Mouse (Mus musculus): ENCODE measurements at regions not wholly inside any gene's neighbourhood (a gene's known extent, or its start where the extent isn't known, plus 50 kb on each side); places are given as distances from the start of the nearest gene placed in this dataset.

DNA sequence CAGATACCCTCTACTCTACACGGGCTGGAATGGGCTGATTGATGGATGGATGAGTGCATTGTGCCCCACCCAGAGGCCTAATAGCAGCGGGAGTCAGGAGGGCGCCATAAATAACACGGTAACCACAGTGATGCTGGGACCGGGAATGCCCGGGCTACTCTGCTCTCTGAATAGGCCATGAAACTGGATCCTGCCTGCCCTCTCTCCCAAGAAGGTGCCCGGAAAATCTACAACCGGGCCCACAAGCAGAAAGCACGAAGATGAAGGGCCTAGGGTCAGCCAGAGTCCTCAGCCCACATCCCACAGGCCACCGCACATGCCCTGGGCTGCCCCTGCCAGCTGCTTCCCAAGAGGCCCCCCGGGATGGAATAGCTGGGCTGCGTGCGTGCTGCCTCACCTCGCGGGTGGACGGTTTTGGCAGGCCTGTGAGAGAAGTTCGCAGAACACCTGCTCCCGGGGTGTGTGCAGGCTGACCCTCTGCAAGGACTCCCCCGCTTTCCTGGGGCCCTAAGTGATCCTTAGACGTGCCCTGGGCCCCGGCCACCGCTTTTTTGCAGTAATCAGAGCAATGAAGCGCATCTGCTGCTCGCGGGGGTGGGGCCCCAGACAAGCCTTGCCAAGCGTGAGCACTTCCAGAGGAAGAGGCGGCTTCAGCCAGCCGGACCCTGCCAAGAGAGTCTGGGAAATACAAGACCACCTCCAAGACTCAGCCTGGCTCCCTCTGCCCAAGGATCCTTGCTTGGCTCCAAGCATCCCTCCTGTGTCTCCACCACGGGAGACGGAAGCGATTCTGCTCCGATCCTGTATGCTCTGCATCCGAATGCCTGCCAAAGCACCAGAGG lies 106.7 kb upstream of the Tbx3 start:
- in situ Hi-C loops (cut with MboI, MseI): no loop called here

DNA sequence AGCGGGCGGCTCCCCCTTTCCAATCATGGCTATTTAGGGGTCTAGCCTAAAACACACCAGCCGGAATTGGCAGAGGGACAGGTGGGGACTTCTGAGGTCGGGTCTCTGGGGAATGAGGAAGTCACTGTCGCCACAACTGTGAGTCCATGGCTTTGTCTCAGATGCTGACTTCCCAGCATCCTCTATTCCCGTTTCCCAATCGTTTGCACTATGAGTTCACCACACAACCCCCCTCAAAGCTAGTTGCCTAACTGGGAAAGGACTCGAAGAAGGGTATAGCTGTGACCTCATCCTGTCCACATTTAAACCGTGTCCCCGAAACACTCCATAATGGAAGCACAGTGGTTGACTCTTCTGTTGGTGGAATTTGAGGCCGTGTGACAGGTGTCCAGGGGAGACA lies 102.8 kb upstream of the Tbx3 start:
- in situ Hi-C loops (cut with MboI, MseI): no loop called here

DNA sequence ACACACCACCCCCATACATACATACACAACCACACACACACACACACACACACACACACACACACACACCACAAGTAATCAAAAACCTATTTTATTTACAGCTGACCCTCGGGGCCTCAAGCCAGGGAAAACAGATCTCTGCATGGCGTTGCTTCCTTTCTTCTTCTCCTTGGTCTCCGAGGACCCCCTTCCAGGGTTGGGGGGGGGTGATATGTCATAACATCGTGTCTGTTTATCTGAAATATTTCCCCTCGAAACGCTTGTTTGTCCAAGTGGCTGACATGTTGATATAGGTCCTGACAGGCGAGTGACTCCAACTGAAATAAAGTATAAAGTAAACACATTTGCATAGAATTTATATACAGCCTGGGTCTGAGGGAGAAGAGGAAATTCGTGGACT lies 100.4 kb upstream of the Tbx3 start:
- in situ Hi-C loops (cut with MboI, MseI): no loop called here

DNA sequence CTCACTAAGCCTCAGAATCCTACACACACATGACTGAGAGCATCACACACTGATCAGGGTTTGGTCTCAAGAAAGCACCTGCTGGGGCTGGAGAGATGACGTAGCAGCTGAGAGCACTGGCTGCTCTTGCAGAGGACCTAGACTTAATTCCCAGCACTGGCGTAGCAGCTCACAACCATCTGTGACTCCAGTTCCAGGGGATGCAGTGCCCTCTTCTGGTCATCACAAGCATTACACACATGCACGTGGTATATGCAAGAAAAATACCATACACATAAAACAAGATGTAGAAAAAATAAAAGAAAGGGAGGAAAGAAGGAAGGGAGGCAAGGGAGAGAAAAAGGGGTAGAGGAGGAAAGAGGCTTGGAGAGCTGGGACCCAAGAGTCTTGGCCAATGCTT lies 98.8 kb upstream of the Tbx3 start:
- in situ Hi-C loops (cut with MboI, MseI): no loop called here

DNA sequence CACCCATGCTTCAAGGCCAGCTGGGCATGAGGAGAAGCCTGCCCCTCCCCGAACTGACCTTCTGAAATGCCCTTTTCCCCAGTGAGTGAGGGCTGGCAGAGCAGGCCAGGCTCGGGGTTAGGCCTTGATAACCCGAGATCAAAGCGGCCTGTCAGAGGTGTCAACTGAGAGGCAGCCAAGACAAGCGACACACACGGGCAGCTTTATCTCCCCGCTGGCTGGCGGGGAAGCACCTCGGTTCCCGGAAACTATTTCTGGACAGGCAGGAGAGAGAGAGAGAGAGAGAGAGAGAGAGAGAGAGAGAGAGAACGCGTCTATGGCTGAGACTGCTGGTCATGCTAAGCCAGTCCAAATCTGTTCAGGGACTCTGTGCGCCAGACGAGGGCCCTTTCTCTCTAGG lies 95.3 kb upstream of the Tbx3 start:
- in situ Hi-C loops (cut with MboI, MseI): no loop called here

DNA sequence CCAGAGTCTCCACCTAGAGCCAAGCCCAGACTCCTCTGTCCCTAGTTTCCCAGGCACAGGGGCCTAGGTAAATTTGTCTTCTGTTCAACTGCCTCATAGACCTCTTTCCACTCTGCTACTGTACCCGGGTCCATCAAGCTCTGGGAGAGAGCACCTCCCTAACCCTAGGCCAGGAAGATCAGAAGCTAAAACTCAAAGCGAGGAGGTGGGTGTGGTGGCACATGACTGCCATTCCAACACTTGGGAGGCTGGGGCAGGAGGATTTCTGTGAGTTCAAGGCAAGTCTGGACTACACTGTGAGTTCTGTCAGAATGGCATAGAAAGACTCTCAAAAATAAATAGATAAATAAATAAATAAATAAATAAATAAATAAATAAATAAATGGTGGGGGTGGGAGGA lies 91.2 kb upstream of the Tbx3 start:
- in situ Hi-C loops (cut with MboI, MseI): no loop called here

DNA sequence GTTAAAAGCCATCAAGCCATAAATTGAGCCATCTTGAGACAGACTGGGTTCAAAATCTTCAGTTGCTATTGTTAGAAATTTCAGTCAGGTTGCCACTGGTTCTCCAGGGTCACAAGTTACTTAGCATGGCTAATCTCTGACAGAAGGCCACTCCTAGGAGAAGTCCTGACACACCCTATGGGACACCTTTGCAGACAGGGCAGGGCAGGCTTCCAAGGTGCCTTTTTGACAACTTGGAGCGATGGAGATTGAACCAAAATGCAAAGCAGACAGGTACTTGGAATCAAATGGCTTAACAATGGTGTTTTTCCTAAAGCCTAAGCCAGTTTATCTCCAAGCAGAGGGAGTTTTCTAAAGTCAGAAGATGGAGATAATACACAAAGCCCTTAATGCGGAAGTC lies 90.7 kb upstream of the Tbx3 start:
- in situ Hi-C loops (cut with MboI, MseI): no loop called here

DNA sequence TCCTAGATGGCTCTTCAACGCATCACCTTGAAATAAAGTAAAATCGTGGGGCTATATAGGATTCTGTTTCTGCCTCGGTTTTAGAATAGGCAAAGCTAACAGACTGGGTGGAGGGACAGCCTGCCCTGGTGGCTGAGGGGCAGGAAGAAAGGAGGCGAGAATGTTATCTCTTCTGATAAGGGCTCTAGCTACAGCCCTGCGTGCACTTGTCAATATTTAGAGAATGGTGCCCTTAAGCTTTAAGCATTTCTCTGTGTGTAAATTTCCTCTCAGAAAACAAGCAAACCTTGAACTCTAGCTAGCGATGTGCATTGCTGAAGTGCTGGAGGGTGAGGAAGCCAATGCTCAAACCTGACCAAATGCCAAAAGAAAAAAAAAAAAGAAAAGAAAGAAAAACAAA lies 90.1 kb upstream of the Tbx3 start:
- in situ Hi-C loops (cut with MboI, MseI): no loop called here

DNA sequence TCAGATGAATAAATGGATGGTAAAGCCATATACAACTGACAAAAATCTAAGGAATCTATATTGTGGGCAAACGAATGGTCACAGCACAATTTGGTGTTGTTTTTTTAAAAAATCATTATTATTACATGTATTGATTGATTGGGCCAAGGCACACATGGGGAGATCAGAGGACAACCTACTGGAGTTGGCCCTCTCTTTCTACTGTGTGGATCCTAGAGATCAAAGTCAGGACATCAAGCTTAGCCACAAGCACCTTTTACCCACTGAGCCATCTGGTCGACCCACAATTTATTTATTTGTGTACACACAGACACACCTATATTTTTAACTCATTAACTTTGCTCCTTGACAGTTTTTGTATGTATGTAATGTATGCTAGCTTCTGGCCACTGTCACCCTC lies 89.7 kb upstream of the Tbx3 start:
- in situ Hi-C loops (cut with MboI, MseI): no loop called here

DNA sequence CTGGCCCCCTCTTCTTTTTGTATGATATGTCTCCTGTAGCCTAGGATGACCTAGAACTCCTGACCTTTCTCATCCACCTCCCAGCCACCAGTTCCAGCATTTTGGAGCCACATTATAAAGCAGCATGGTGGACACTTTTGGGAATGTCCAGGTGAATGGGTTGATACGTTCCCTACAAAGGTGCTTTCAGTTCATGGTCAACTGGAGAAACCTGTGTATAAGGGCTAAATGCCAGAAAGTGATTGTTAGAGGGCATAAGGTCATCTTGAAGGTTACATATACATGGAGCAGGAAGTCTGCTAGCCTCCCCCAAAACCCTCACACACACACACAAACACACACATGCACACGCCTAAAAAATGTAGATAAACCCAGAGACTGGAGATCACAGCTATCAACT lies 86.1 kb upstream of the Tbx3 start:
- in situ Hi-C loops (cut with MboI, MseI): no loop called here

DNA sequence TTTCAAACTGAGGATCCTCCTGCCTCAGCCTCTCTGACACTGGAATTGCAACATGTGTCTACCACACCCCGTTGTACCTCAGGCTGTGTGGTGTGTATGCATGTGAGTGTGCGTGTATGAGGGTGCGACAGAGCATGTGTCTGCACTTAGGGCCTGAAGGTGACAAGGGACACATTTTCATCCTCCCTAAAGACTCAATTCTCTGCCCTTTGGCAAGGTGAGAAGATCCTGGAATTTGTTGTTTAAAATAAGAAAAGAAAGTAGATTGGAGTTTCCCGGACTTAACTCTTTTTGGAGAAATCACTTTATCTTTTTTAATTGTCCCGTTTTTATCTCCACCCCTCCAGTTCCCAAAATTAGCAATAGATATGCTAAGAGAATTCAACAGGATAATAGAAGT lies 85.6 kb upstream of the Tbx3 start:
- in situ Hi-C loops (cut with MboI, MseI): no loop called here

DNA sequence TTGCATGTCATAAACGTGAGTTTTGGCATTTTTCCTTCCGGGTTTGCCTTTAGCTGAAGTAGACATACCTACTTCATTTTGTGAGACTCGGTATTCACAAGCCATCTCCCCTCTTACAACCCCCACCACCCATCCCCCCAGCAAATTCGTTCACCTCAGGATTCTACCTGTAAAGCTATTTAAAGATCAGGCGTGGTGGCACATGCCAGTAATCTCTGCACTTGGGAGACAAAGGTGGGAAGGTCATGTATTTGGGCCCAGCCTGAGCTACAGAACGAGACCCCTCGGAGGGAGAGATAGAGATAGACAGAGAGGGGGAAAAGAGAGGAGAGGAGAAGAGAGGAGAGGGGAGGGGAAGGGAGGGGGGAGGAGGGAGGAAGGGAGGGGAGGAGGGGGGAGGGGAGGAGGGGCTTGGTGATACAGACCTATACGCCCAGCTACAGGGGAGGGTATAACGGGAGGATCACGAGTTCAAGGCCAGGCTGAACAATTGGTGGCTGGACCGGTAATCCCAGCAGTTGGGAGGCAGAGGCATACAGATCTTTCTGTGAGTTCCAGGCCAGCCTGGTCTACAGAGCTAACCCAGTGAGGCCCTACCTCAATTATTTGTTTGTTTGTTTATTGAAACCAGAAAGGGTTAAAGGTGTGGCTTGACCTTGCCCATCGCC lies 83.9 kb upstream of the Tbx3 start:
- in situ Hi-C loops (cut with MboI, MseI): no loop called here

DNA sequence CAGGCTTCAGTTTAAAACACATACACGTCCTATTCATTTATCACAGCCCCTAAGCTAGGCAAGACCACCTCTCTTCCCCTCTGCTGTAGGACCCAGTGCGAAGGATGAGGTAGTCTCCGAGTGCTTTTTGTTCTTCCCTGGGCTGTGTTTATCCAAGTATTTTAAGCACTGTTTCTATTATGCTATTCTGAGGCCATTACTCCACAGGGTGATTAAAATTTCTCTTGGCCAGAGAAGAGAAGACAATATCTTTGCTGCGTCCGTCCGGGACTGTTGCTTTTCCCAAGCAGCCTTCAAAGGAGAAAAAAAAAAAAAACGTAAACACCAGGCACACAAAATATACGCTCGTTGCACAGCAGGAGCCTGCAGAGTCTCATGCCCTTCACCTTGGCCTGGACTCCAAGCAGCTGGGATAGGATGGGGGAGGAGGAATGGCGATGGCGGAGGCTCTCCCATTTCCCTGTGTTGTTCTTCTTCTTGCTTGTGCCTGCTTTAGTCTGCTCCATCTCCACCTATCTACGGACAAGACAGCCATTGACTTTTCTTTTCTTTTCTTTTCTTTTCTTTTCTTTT lies 83.1 kb upstream of the Tbx3 start:
- in situ Hi-C loops (cut with MboI, MseI): no loop called here

DNA sequence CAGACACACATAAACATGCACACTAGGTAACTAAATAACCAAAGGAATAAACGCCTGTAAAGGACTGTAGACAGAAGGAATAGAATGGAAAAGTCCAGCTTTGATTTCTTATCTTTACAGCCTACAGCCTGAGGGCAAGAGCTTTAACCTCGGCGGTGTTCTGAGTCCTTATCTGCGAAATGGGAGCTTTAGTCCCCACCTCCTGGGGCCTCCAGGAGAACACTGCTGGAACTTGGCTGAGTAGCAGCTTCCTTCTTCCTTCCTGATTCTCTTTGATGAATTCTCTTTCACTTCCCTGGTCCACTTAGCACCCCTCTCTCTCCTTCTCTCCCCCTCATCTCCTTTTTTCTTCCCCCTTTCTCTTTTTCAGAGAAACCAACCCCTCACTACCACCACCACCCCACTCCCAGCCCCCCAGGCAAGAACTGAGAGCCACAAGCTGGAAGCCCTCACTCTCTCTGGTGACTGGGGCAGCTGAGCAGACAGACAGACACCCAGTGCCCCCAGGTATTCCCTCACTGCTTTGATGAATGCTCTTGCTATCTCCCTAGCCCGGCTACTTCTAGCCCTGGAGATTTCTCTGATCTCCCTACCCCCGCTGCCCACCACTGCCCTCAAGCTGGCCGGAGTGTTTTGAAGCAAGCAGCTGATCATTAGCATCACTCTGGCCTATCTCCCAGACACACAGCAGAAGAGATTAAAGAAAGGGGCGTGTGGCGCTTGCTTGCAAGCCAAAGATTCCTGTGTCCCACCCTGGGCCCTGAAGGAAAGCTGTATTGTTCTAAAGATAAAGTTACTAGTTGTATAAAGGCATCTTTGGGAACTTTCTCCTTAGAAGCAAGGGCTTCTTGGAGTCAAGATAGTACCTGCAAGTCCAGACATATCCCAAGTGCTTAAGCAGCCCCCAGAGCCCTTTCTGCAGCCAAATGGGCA lies 81.9 kb upstream of the Tbx3 start:
- in situ Hi-C loops (cut with MboI, MseI): no loop called here

DNA sequence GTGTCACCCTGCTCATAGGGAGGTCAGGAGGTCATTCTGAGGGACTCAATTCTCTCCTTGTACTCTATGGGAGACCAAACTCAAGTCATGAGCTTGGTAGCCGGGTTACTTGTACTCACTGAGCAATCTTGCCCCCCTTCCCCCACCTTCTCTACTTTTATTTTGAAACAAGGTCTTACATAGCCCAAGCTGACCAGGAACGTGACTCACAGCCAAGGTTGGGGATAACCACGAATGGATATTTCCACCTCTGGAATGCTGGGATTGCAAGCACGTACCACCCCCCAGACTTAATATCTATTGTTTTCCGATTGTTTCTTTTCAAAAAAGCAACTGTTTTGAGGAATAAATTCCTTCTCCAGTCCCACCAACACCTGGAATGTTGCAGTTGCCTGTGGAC lies 79.2 kb upstream of the Tbx3 start:
- in situ Hi-C loops (cut with MboI, MseI): no loop called here

DNA sequence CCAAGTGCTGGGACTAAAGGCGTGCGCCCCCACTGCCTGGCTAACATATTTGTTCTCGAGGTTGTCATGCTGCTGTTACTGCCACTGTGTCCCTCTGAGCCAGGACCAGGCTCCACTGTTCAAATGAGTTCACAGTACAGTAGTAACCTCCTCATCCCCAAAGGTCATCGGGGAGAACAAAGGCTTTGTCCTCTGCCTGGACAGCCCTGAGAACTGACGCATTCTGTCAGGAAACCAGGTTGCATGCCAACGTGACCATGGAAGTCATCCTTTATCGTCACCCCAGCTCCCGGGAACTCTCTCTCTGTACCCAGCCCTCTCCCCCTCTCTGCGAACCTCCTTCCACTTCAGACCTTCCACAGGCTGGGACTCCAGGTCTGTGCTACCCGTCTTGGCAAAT lies 77.6 kb upstream of the Tbx3 start:
- in situ Hi-C loops (cut with MboI, MseI): no loop called here

DNA sequence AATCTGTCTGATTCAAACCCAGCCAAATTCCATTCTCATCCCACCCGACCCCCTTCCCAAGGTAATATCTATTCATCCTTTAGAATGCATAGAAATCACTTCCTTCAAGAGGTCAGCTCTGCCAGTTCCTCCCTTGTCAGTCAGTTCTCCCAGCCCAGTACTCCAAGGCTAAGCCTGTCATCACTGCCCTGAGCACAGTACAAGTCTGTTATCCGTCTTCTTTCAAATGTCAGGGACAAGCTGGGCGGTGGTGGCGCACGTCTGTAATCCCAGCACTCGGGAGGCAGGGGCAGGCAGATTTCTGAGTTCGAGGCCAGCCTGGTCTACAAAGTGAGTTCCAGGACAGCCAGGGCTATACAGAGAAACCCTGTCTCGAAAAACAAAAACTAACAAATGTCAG lies 75.9 kb upstream of the Tbx3 start:
- in situ Hi-C loops (cut with MboI, MseI): no loop called here

DNA sequence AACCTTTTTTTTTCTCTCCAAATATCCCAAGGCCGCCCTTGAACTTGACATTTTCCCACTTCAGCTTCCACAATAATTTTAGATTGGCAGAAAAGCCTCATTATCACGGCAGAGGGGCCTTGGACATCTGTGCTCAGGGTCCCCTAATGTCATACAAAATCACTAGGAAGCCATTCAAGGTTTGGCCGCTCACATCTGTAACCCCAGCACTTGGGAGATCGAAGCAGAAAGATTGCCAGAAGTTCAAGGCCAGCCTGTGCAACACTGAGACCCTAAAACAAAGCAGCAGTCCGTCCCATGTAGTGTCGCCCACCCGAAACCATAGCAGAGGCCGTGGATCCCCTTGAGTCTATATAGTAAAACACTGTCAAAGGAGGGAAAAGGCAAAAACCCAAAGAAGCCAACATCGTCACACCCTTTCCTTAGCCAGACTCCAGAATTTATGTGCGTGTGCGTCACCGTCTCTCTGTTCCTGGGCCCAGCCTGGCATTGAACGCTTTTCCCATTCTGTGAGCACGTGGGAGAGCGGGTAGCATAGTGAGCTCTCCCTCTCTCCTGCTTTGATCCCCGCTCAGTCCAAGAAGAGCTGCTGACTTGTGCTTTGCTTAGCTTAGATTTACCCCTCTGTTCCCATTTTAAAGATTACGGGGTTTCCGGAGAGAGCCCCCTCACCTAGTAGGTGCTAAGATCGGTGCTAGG lies 74.0 kb upstream of the Tbx3 start:
- in situ Hi-C loops (cut with MboI, MseI): no loop called here

DNA sequence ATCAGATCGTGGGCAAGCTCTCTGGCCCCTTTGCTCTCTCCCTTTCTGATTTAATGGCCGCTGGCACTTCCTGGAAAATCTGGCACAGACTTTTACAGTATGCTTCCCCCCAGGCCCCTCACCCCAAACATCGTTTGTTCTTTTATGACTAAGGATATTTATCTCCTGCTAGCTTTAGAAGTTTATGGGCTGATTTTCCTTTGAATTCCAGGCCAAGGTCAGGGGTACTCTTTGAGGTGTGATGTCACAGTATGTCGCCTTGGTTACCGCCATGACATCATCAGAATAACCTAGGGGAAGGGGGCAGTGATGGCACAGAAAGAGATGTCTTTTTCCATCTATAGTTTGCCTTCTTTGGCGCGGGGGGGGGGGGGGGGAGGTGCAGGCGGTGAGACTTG lies 73.5 kb upstream of the Tbx3 start:
- in situ Hi-C loops (cut with MboI, MseI): no loop called here

DNA sequence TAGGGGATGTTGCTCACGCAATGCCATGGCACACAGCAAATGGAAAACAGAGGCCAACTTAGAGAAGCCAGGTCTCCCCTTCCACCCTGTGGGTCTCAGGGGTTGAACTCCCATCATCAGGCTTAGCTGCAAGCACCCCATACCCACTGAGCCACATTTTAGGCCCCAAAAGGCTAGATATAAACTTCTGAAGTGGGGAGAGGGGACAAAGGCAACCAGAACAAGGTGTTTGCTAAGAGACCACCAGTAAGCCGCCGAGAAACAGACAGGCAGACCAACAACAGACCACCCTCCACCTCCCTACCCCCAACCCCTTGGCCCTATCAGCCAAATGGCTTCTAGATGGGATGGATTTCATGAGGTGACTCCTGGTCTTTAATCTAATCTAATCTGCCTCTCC lies 72.9 kb upstream of the Tbx3 start:
- in situ Hi-C loops (cut with MboI, MseI): no loop called here

DNA sequence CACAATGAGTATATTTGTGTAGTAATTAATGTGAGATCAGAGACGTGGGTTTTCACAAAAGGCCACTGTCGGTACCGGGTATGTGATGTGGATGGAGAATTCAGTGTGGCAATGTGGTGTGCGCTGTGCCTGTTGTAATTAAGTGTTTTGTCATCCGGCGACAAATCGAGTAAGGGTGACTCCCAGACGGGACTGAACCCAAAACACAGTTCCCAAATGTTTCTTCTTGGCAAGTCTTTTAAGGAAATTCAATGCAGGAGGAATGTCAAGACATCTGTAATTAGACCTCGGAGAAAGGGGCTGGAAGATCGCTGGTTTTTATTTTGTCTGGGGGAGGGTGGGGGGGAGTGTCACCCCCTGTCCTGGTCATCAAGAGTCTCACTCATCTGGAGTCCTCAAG lies 72.3 kb upstream of the Tbx3 start:
- in situ Hi-C loops (cut with MboI, MseI): no loop called here

DNA sequence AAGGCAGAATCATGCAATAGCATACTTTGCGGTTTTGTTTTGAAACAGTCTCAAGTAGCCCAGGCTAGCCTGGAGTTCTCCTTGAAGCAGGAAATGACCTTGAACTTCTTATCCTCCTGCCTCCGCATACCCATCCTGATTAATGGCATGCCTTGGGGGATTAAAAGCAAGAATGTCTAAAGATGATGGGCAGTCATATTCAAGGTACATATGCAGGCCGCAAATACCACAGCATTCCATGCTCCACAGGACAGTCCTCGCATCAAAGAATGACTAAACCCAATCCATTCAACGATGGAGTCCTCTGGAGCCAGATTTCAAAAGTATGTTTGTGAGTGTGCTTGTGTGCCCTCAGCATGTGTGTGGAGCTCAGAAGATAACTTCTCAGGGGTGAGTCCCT lies 69.1 kb upstream of the Tbx3 start:
- in situ Hi-C loops (cut with MboI, MseI): no loop called here

Measured in T-helper 2 cell (primary cell).